Mouse (Mus musculus) lung, postnatal 25 days (tissue): ENCODE data around the gene Lrrc36.

Experiments
- DNase-seq: peaks from one replicate; pipeline ENCODE4 v3.0.0; 2022; ENCODE audit warnings: low spot score

Gene Lrrc36

GRCm38 (mm10) chr8:105466700-105467291 is 53.4 kb downstream of the Lrrc36 start:
- no peak for DNase-seq

- no peak for DNase-seq
Measured at GRCm38 (mm10) chr8:105467396-105467985, 54.1 kb downstream of the Lrrc36 start.

GRCm38 (mm10) chr8:105468002-105468720 is 54.8 kb downstream of the Lrrc36 start:
- no peak for DNase-seq

GRCm38 (mm10) chr8:105469041-105469695 is 55.8 kb downstream of the Lrrc36 start:
- DNase-seq = peak; percentile 85

GRCm38 (mm10) chr8:105469816-105470215 is 56.4 kb downstream of the Lrrc36 start:
- DNase-seq = no peak

GRCm38 (mm10) chr8:105470262-105470661 is 56.9 kb downstream of the Lrrc36 start:
- DNase-seq = no peak

GRCm38 (mm10) chr8:105470681-105471313 is 57.4 kb downstream of the Lrrc36 start:
- DNase-seq = no peak

- DNase-seq = peak; percentile 97
Measured at GRCm38 (mm10) chr8:105471314-105472015, 58.1 kb downstream of the Lrrc36 start, which contains the start of gene Tppp3. TSS of gene Tppp3 (minus strand) at chr8:105471526.

- no peak for DNase-seq
Measured at GRCm38 (mm10) chr8:105472414-105472932, 59.1 kb downstream of the Lrrc36 start.

- no peak for DNase-seq
Measured at GRCm38 (mm10) chr8:105472983-105473382, 59.6 kb downstream of the Lrrc36 start.

- peak; percentile 72 for DNase-seq
Measured at GRCm38 (mm10) chr8:105473816-105474606, 60.6 kb downstream of the Lrrc36 start.

GRCm38 (mm10) chr8:105474680-105475079 is 61.3 kb downstream of the Lrrc36 start:
- peak; percentile 44 for DNase-seq

- DNase-seq = no peak
Measured at GRCm38 (mm10) chr8:105475254-105475653, 61.9 kb downstream of the Lrrc36 start.

GRCm38 (mm10) chr8:105475742-105476141 is 62.4 kb downstream of the Lrrc36 start:
- DNase-seq = no peak

- no peak for DNase-seq
Measured at GRCm38 (mm10) chr8:105476161-105476560, 62.8 kb downstream of the Lrrc36 start.

- peak; percentile 75 for DNase-seq
Measured at GRCm38 (mm10) chr8:105476628-105477413, 63.5 kb downstream of the Lrrc36 start.

GRCm38 (mm10) chr8:105477792-105478191 is 64.4 kb downstream of the Lrrc36 start:
- DNase-seq = no peak

GRCm38 (mm10) chr8:105481013-105481412 is 67.6 kb downstream of the Lrrc36 start:
- no peak for DNase-seq

GRCm38 (mm10) chr8:105481453-105481852 is 68.1 kb downstream of the Lrrc36 start:
- peak; percentile 46 for DNase-seq

GRCm38 (mm10) chr8:105482123-105482522 is 68.8 kb downstream of the Lrrc36 start:
- no peak for DNase-seq
